Mouse (Mus musculus) heart, postnatal 4 days (tissue): ENCODE measurements around the gene Tacc3. TPM values are rescaled to one million over a fixed set of nuclear protein-coding genes. Genes with fewer than 3 reads are reported as not detected.
A peak's percentile ranks its signal among the peaks of the same experiment; 100 is the strongest.

Experiments
- DNase-seq: peaks from one replicate; pipeline ENCODE4 v3.0.0; 2021
- total RNA-seq, 2 experiments: library from RNA; stranded (reverse); gene quantifications; 2 replicates each; pipeline ENCODE4 v1.2.3; 2021

Gene Tacc3
- total RNA-seq = 10 to 100 TPM; 53.3 to 56.9 TPM

GRCm38 (mm10) chr5:33657787-33658663 is at the start of gene Tacc3, which contains the start of gene Tmem129:
Gene Tacc3, plus strand, starts transcription at chr5:33658128.
Gene Tmem129, minus strand, starts transcription at chr5:33658416.
- DNase-seq = peak; percentile 97

DNA sequence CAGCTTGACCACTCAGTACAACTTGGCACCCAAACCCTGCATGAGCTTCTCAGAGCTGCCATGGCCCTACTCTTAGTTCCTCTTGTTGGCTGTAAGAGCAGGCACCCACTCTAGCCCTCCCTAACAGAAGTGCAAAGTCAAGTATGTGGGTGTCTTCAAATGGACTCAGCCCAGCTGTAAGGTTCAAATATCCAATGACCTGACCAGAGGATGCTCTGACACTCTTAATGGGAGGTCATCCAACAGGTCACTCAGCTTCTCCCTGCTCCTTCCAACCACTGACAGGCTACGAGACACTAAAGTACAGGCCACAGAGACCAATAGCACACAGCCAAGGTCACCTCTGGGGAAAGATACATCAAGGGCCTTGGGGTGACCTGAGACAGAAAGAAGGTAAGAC is 48.7 kb upstream of the Tacc3 start:
- no peak for DNase-seq

GRCm38 (mm10) chr5:33611795-33612194 is 46.1 kb upstream of the Tacc3 start:
- no peak for DNase-seq

GRCm38 (mm10) chr5:33614391-33614790 is 43.5 kb upstream of the Tacc3 start:
- DNase-seq = no peak

DNA sequence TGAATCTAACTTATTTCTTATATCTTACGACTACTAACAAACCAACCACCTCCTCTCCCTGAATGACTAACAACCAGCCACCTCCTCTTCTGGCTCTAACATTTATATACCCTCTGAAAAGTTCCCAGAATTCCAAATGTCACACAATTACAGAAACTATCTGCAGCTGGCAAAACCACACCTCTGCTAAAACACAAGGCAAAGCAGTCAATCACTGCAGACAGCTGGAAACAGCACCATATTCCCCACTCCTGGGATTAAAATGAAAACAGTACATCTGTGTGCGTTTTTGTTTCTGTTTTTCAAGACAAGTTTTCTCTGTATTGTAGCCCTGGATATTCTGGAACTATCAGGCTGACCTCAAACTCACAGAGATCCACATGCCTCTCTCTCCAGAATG is 35.3 kb upstream of the Tacc3 start:
- no peak for DNase-seq

DNA sequence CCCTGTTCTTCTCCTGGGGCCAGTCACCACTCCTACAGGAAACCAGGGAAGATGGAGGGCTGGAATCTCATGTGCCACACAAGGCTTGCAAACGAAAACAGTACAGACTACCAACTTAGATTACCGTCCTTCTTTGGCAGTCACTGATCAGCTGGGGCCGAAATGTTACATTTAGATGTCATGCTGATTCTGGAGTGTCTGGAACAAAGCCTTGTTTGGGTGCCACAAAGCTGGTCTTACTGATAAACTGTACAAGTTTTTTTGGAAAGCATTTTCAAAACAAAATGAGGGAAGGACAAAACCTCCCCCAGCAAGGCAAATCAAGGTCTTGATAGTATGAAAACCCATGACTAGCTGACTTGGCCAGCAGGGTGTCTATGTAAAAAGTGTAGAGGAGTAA is 34.2 kb upstream of the Tacc3 start:
- no peak for DNase-seq

GRCm38 (mm10) chr5:33627968-33628367 is 30.0 kb upstream of the Tacc3 start:
- DNase-seq = no peak

DNA sequence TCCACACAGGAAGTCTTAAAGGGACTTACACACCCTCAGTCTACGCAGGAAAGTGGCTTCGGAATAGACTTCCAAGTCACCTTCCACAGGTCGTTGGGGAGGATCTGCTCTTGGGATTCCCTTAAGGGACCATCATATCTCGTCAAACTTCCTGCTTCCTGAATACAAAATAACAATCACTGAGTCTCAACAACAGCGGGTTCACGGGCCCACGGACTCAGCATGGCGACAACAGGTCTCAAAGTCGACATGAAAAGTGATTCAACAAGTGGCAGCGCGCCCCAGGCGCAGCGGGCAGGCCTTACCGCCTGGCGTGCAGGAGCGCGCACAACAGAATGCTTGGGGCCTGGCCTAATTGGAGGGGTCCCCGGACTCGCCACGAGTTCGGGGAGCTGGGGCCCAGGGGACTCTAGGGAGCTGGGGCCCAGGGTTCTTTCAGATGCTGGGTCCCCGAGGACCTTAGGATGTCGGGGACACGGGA is 29.1 kb upstream of the Tacc3 start:
- DNase-seq = peak; percentile 61

DNA sequence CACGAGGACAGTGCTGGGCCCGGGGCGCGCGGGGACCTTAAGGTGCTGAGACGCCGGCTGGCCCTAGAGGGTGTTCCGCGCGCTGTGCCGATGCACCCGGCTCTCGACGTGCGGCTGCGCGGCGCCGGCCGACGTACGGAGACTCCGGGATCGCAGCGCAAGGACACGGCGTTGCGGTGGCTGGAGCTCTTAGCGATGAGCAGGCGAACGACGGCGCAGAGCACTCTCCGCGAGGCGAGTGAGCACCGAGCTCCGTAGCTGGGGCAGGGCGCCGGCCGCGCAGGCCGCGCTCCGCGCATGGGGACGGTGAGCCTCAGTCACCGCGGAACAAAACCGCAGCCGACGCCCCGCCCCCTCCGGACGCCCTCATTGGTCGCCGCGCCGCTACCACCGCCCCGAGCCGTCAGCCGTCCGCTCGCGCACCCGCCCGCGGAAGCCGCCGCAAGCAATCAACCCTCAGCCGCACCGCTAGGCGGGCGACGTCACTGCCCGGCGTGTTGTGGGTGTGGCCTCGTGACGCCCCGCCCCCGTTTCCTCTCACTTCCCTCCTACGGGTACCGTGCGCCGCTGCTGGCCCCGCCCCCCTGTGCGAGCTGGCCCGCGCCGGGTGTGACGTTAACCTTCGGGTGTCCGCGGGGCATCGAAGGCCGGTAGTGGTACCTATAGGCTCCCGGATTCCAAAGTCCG is 28.5 kb upstream of the Tacc3 start, which contains the start of the genes Fam53a and Gm9903:
Fam53a (minus strand) TSS at position 335 of the 687 bp plus-strand sequence.
Gm9903 (plus strand) TSS at position 625 of the 687 bp plus-strand sequence.
- DNase-seq = peak; percentile 100

DNA sequence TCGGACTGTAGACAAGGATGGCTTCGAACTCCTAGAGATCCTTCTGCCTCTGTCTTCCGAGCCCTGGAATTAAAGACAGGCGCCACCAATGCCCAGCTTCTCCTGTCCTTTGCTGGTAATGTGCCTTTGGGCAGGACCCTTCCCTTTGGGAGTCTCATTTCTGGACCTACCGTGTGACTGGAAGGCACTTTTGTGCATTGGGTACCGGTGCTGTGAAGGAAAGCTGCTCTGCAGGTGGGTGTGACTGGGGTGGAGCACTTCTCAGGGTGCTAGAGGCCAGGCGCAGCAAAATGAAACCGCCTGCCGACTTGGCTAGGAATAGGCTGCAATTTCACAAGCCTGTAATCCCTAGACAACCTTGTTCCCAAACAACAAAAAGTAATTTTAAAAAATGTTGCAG is 27.9 kb upstream of the Tacc3 start:
- DNase-seq = no peak

- no peak for DNase-seq
Measured at GRCm38 (mm10) chr5:33630615-33631014, 27.3 kb upstream of the Tacc3 start.

GRCm38 (mm10) chr5:33632526-33632925 is 25.4 kb upstream of the Tacc3 start:
- DNase-seq = no peak

GRCm38 (mm10) chr5:33635361-33635760 is 22.6 kb upstream of the Tacc3 start:
- DNase-seq = no peak

DNA sequence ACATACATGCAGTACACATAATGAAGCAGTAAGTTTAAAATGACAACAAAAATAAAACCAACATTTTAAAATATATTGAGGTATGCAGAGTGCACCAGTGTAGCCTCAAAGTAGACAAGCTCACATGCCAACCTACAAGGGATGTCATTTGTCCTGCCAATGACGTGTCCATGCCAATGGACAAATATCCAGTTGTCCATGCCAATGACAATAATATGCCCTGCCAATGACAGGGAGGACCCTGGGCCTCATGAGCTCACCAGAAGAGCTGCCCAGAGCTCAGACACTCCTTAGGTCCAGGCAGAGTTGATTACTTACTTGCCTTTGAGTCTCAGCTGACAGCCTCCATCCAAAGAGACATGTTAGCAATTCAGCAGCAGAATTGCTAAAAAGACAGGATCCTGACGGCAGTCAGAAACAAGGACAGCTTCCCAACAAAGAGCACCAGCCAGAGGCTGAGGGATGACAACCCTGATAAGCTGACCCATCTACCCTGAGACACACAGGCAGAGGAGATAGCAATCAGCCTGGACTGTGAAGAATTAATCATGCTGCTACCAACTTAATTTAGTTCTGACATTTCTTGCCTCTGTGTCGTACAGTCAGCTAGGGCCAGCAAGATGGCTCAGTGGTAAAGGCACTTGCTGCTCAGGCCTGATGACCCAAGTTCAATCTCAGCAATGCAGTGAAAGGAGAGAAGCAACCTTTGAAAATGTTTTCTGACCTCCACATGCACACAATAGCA is 20.1 kb upstream of the Tacc3 start:
- no peak for DNase-seq

DNA sequence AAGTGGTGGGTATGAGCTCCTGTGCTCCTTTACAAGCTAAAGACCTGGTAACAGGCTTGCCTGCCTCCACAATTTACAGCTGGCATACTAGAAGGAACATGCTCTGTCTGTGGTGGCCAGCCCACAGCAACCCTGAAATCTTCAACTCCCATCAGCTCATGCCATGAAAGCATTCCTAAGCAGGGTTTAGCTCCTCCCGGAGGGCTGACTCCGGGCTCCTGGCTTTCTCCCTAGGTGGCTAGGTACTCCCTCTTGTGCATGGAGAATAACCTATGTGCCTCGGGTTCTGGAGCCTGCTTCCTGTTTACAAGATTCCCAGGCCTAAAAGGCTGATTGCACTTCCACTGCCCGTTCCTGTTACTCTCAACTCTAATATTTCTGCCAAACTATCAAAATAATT is 19.1 kb upstream of the Tacc3 start:
- DNase-seq = no peak

DNA sequence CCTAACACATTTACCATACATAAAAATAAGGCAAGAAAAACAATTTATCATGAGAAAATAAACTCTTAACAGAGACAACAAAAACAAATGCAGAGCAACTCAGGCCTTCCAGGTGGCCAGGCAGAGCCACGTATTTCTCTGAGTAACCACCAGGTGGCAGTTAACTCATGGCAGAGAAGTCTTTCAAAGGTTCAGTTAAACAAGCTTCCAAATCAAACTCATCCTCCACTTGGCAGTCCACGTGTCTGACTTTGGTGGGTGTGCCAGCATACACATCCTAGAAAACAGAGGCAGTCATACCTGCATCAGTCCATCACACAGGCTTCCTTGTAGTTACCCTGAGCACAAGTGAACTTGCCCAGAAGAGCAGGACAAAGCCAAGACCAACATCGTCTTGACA is 17.3 kb upstream of the Tacc3 start:
- DNase-seq = peak; percentile 66

GRCm38 (mm10) chr5:33651017-33651416 is 6.9 kb upstream of the Tacc3 start:
- DNase-seq = no peak

- no peak for DNase-seq
Measured at GRCm38 (mm10) chr5:33651541-33651920, 6.4 kb upstream of the Tacc3 start.

DNA sequence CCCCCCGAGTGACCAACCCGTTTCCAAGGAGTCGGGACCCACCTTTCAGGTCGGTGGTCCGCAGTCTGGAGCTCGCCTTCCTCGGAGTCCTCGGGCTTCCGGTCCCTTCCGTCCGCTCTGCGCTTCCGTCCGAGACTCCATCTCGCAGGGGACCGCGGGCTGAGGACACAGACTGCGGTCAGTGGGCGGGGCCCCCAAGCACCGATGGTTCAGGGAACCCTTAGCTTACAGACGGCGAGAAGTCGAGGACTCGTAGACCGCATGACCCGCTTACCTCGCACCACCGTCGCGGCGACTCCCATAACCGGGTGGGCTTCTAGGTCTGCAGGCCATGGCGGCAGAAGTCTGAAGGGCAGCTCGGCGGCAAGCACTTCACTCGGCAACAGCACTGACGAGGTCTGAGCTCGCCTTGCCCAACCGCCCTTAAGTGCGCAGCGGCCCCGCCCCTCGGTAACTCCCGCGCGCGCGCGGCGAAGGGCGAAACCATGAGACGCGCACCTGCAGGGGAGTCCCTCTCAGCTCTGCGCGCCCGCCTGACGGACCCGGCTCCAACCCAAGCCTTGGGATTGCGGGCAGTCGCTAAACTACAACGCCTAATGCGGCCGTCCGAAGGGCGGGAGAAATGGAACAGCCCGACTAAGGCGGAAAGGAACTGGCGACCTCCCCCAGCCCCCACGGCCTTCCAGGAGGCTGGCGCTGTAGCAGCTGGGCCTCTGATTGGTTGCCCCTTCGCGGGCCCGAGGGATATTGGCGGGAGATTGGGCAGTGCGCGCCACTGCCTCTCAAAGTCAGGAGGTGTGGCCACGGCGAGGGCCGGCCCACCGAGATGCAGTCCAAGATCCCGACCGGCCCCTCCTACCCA is 5.8 kb upstream of the Tacc3 start, which contains the start of gene Slbp:
Slbp (minus strand) TSS at position 654 of the 862 bp plus-strand sequence.
- peak; percentile 97 for DNase-seq

DNA sequence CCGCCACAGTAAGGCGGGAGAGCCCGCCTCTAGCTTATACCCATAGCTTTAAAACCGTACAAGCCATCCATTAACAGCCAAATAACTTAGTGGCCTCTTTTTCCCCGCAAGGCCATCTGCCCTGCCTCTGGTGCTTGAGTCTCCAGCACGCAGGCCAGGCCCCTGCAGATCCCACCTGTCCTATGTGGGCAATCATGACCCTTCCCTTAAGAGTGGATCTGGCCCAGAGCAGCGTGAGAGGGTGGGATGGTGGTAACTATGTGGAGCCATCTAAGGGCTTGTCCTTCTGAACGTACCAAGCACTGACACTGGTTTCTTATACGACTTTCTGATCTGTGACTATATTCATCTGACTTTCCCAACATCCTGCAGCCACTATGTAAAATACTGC is 5.2 kb upstream of the Tacc3 start:
- no peak for DNase-seq

- DNase-seq = no peak
Measured at GRCm38 (mm10) chr5:33654424-33654823, 3.5 kb upstream of the Tacc3 start.
